Mouse (Mus musculus) brain, embryonic 14.5 days (tissue): ENCODE results near the gene Copz1. TPM values are rescaled to one million over a fixed set of nuclear protein-coding genes. Genes with fewer than 3 reads are reported as not detected.
A peak's percentile ranks its signal among the peaks of the same experiment; 100 is the strongest.
"Not testable (repeated sequence)": the region's sequence is repeated elsewhere in the genome, so short reads cannot be mapped to it uniquely, and the experiment has no call there.

ENCODE experiments used
- DNase-seq: peaks from one replicate; pipeline ENCODE4 v3.0.0-alpha.2; 2011; ENCODE audit warnings: low read depth
- CTCF ChIP-seq: fragments of 200-500 bp; IDR thresholded peaks from 2 replicates; pipeline ENCODE4 v1.5.1; 2012; ENCODE audit warnings: inconsistent platforms, mild to moderate bottlenecking, moderate library complexity, borderline replicate concordance; ENCODE audit not compliant: insufficient read depth, insufficient read length; ENCODE audit errors: extremely low read depth
- POLR2A ChIP-seq: fragments of 200-500 bp; IDR thresholded peaks from 2 replicates; pipeline ENCODE4 v1.6.1; 2012; ENCODE audit warnings: mild to moderate bottlenecking, inconsistent platforms, borderline replicate concordance; ENCODE audit not compliant: poor library complexity, insufficient read depth, insufficient read length, severe bottlenecking; ENCODE audit errors: extremely low read depth
- polyA plus RNA-seq: library from polyadenylated mRNA; depleted of rRNA; stranded (reverse); fragments of >200 nt; gene quantifications from 2 replicates; pipeline ENCODE4 v1.2.3, GENCODE M21; 2012; rRNA removed

The Copz1 gene
- 165 and 192 TPM in 2 replicates for polyA plus RNA-seq

DNA sequence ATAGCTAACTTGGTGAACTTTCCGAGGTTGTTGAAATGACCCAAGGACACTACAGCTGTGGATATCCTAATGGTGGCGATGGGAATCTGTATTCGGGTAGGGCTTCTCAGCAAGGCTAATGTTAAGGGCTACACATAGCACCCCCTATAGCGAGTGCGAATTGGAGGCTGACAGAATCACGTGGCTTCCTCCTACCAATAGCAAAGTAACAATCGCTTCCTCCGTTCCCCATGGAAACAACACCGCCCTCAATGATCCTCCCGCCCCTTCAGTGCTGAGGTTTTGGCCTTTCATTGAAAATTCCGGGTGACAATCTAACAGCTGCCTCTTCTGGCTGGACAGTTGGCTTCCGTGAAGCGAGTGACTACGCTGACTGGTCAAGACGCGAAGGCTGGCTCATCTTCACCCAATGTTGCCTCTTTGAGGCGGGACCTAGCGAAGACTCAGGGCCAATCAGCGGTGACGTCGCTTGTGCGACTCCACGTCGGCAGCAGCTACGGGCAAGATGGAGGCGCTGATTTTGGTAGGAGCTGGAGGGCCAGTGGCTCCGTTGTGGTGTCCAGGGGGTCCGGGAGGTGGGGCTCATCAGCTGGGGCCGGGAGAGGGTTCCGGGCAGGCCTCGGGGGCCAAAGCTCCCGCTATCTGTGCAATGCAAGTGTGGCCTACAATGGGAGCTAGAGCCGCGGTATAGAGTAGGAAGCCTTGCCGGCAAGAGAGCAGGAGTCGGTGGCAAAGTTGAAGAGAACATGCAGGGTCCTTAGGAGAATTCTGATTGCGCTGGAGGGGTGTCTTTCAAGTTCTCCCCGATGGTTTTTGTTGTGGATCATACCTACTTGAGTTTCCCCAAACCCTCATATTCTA, at the start of gene Copz1:
Gene Copz1 (plus strand): TSS at position 296 of the 861 bp plus-strand sequence.
- TF ChIP-seq POLR2A (peak; percentile 50; the same call in 1 of the 2 replicates), CTCF (peak; percentile 20; the same call in 1 of the 2 replicates)
- DNase-seq: peak; percentile 100

DNA sequence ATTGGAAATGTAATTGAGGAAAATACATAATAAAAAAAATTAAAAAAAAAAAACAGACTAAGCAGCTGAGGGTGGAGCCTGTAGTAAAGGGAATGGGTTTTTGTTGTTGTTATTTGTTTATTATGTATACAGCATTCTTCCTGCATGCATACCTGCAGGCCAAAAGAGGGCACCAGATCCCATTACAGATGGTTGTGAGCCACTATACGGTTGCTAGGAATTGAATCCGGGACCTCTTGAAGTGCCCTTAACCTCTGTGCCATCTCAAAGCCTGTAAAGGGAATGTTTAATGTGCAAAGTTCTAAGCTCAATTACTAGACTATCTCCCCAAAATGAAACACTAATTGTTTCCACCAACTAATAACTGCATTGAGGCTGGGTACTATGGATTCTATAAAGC, 48.4 kb upstream of the Copz1 start:
- TF ChIP-seq POLR2A: no peak
- no peak for DNase-seq

GRCm38 (mm10) chr15:103227022-103227421, 45.5 kb upstream of the Copz1 start:
- TF ChIP-seq CTCF: no peak
- TF ChIP-seq POLR2A: no peak
- DNase-seq: peak; percentile 27

GRCm38 (mm10) chr15:103227572-103227971, 44.9 kb upstream of the Copz1 start:
- no peak for DNase-seq
- TF ChIP-seq POLR2A: no peak
- TF ChIP-seq CTCF: no peak

GRCm38 (mm10) chr15:103228904-103229303, 43.6 kb upstream of the Copz1 start:
- TF ChIP-seq POLR2A (no peak), CTCF (no peak)
- no peak for DNase-seq

DNA sequence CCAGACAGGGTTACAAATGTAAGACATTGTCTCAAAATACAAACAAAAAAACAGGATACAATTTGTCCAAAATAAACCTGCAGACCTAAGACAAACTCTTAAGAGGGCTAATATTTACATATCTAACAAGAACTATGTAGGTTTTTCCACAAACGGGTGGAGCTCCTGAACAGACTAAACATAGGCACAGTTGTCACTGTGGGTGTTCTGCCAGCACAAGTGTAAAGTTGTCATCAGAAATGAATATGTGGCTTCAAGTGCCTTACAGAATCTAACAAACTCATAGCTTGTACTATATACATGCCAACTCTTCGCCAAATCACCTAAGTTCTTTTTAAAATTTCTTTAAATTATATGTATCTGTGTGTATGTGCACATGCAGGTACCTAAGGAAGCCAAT, 39.4 kb upstream of the Copz1 start:
- no peak for DNase-seq
- TF ChIP-seq CTCF (no peak), POLR2A (no peak)

- no peak for TF ChIP-seq POLR2A
- no peak for TF ChIP-seq CTCF
- DNase-seq: no peak
Measured at GRCm38 (mm10) chr15:103237295-103237694, 35.2 kb upstream of the Copz1 start.

DNA sequence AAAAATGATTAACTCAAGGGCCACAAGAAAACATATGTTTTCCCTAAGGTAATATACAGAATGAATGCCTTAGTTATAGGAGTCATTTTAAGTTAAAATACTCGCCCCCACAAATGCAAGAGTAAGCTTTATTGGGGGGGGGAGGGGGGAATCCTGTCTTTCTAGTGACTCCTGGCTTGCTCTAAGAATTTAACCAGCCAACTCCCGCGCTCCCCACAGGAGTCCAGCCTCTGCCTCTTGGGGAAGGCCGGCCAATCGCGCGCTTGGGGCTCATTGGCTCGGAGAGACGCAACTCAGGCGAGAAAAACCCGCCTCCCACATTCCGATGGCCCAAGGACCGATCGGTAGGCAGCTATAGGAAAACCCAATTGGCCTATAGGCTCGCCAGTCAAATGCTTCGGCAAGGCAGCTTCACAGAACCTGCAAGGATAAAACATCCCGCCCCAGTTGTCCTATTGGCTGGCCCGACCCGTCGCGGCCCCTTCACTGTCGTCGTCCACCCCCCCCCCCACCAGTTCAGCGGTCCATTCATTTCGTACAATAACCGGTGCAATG, 33.3 kb upstream of the Copz1 start:
- peak; percentile 99 for DNase-seq
- TF ChIP-seq POLR2A (no peak), CTCF (no peak)

DNA sequence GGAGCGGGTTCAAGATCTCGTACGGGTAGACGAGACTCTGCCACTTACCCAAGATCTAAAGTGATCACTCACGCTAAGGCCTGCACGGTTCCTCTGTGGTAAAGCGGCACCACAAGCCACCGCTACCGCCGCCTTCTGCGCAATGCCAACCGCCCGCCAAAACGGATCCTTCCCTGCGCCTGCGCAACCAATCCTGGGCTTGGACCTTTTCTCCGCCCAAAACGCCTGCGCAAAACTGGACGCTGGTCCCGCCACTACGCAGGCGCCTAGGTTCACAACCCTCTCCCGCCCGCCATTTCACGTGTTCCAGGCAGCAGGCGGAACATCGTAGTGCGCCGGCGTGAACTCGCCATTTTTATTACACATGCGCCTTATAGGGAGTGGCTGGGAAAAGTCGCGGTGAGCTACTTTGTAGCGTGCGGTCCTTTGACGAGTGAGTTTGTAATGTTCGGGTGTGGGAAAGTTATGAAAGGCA, 32.8 kb upstream of the Copz1 start, which contains the start of gene Cbx5:
Gene Cbx5 (minus strand): TSS at position 132 of the 475 bp plus-strand sequence.
- peak; percentile 42; the same call in 1 of the 2 replicates for TF ChIP-seq POLR2A
- no peak for TF ChIP-seq CTCF
- peak; percentile 99 for DNase-seq

GRCm38 (mm10) chr15:103240160-103241028, 32.1 kb upstream of the Copz1 start, which contains the start of gene Hnrnpa1:
Hnrnpa1 (plus strand) TSS chr15:103240432.
- TF ChIP-seq POLR2A (peak; percentile 54; the same call in 1 of the 2 replicates), CTCF (no peak)
- peak; percentile 100 for DNase-seq

DNA sequence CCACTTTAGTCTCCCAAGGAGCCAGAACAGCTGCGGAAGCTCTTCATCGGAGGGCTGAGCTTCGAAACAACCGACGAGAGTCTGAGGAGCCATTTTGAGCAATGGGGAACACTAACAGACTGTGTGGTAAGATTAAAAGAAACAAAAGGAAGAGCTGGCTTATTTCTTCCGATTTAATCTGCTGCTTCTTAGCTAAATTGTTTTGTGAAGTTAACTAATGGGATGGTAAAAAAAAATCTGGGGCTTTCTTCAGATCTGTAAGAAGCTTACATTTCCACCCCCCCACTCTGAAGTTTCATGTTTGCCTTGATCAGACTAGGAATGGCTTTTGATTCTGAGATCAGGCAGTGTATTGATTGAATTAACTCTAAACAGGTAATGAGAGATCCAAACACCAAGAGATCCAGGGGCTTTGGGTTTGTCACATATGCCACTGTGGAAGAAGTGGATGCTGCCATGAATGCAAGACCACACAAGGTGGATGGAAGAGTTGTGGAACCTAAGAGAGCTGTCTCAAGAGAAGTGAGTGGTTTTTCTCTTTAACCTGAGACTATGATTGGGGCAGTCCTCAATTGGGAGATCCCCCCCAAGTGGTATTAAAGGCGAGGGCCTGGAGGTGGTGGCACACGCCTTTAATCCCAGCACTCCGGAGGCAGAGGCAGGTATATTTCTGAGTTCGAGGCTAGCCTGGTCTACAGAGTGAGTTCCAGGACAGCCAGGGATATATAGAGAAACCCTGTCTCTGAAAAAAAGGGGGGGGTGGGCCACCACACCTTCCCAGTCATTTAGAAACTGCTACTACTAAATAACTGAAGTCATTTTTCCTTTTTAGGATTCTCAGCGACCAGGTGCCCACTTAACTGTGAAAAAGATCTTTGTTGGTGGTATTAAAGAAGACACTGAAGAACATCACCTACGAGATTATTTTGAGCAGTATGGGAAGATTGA, 31.2 kb upstream of the Copz1 start:
- DNase-seq: not testable (repeated sequence)
